Mouse (Mus musculus): Measurements from ENCODE around the gene Gm39653. TPM values are rescaled to one million over a fixed set of nuclear protein-coding genes. Genes with fewer than 3 reads are reported as not detected.
"Not testable (repeated sequence)": the region's sequence is repeated elsewhere in the genome, so short reads cannot be mapped to it uniquely, and the experiment has no call there.

Gm39653 gene
- polyA plus RNA-seq, 1 experiment, result not detected

DNA sequence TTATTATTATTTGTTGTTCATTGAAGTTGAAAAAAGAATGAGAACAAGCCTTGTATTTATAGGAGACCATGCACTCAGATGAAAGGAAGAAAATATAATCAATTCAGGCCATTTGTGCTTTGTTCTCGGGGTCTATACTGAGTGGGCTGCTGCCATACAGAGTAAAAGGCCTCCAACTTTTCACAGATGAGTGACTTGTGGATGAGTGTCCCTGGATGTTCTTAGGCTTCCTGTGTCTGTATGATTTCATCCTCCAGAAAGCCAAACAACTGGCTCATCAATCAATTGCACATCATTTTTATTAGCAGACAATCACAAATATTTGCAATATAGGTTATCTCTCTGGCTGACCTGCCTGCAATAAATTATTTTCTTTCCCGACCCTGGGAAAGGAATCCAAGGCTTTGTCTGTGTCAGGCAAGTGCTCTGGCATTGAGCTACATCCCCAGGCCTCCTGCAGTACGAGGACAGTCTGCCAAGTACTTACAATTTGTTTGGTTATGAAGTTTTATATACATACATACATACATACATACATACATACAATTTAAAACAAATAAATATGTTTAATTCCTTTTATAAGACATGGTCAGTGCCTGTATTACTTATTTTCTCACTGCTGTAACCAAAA is 11.8 kb upstream of the Gm39653 start:
- TF ChIP-seq CTCF (IDR thresholded peaks at IDR 0.05; ENCODE audit: insufficient read depth, low read depth, low read length) (no peak), POLR2A (IDR thresholded peaks at IDR 0.05; ENCODE audit: insufficient read depth, low read depth, low read length) (no peak)
- no peak overlapping the region for H3K4me3 ChIP-seq (ENCODE audit: insufficient read depth, low read depth, low read length)
- 82% methylated on average over 3 of the region's 3 CpGs for WGBS

DNA sequence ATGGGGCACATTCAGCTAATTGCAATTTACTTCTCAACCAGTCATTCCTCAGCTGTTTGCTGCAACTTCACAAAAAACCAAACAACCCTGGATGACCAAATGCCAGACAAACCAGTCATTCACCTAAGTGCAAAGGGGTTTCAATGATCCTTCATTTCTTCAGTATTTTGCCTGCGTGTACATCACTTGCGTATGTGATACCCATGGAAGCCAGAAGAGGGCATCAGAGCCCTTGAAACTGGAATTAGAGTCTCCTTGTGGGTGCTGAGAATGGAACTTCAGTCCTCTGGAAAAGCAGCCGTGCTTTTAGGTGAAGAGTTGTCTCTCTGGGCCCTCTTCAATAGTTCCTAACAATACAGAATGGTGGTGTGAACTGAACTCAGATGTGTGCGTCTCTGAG is 6.2 kb upstream of the Gm39653 start:
- H3K27ac ChIP-seq (ENCODE audit: insufficient read depth, low read depth, low read length), result no peak overlapping the region
- peaks cover 6% of the 10 kb centered on the region for H3K4me1 ChIP-seq (ENCODE audit: control insufficient read depth, insufficient read depth, low read length)
- TF ChIP-seq POLR2A (IDR thresholded peaks at IDR 0.05; ENCODE audit: insufficient read depth, low read depth, low read length) (no peak), CTCF (IDR thresholded peaks at IDR 0.05; ENCODE audit: insufficient read depth, low read depth, low read length) (no peak)
- 96% methylated on average over 4 of the region's 4 CpGs for WGBS
- no peak overlapping the region for H3K4me3 ChIP-seq (ENCODE audit: insufficient read depth, low read depth, low read length)

More for the DNA sequence above, 11.8 kb upstream of the Gm39653 start:
- Histone ChIP-seq H3K27ac (ENCODE audit: insufficient read depth, low read depth, low read length) (no peak overlapping the region), H3K4me1 (ENCODE audit: control insufficient read depth, insufficient read depth, low read length) (no peaks in the 10 kb centered on the region)

DNA sequence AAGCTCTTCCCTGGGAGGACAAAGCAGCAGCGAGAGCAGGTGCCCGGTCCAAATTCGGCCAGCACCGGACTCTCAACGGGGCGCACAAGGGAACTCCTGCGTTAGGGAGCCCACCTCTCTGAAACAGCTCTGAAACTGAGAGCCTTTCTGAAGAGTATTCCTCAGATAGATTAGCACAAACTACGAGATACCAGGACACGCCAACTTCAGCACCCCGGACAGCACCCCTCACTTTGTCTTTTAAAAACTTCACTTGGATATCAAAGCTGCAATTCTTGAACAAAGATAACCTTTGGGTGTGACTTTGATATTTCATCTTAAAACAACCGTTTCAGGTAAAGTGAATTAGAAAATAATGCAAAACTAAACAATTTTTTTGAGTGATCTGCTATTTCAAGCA is 1.2 kb upstream of the Gm39653 start:
- WGBS, result 3% methylated on average over 11 of the region's 11 CpGs
- Histone ChIP-seq H3K4me3 (ENCODE audit: insufficient read depth, low read depth, low read length) (no peak overlapping the region), H3K4me1 (ENCODE audit: control insufficient read depth, insufficient read depth, low read length) (peaks cover 6% of the 10 kb centered on the region), H3K27ac (ENCODE audit: insufficient read depth, low read depth, low read length) (no peak overlapping the region)
- no peak for TF ChIP-seq CTCF (IDR thresholded peaks at IDR 0.05; ENCODE audit: insufficient read depth, low read depth, low read length)
- no peak for TF ChIP-seq POLR2A (IDR thresholded peaks at IDR 0.05; ENCODE audit: insufficient read depth, low read depth, low read length)

DNA sequence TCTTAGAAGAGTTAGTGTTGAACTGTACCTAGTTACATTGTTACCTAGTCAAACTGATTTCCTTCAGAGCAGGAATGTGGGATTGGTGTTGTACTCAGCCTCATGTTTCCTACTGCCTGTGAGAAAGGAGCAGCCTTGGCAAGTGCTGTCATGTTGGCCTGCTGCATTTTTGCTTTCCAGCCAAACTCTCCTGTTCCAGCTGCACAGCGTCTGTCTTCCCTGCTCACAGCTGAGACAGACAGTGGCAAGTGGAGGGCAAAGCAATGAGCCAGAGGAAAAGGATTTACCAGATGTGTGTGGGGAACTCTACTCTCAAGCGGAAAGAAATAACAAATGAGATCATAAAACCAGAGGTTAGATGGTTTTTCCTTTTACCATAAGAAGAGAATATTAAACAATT is 12.4 kb downstream of the Gm39653 start:
- Histone ChIP-seq H3K4me3 (ENCODE audit: insufficient read depth, low read depth, low read length) (no peak overlapping the region), H3K4me1 (ENCODE audit: control insufficient read depth, insufficient read depth, low read length) (no peaks in the 10 kb centered on the region), H3K27ac (ENCODE audit: insufficient read depth, low read depth, low read length) (no peak overlapping the region)
- WGBS, result 55% methylated on average over 2 of the region's 2 CpGs
- no peak for TF ChIP-seq POLR2A (IDR thresholded peaks at IDR 0.05; ENCODE audit: insufficient read depth, low read depth, low read length)
- TF ChIP-seq CTCF (IDR thresholded peaks at IDR 0.05; ENCODE audit: insufficient read depth, low read depth, low read length), result no peak

DNA sequence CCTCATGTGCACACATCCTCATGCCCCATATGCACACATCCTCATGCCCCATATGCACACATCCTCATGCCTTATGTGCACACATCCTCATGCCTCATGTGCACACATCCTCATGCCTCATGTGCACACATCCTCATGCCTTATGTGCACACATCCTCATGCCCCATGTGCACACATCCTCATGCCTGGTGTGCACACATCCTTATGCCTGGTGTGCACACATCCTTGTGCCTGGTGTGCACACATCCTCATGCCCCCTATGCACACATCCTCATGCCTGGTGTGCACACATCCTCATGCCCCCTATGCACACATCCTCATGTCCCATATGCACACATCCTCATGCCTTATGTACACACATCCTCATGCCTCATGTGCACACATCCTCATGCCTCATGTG is 14.6 kb downstream of the Gm39653 start:
- H3K27ac ChIP-seq (ENCODE audit: insufficient read depth, low read depth, low read length); H3K4me1 ChIP-seq (ENCODE audit: control insufficient read depth, insufficient read depth, low read length); H3K4me3 ChIP-seq (ENCODE audit: insufficient read depth, low read depth, low read length): not testable (repeated sequence)

DNA sequence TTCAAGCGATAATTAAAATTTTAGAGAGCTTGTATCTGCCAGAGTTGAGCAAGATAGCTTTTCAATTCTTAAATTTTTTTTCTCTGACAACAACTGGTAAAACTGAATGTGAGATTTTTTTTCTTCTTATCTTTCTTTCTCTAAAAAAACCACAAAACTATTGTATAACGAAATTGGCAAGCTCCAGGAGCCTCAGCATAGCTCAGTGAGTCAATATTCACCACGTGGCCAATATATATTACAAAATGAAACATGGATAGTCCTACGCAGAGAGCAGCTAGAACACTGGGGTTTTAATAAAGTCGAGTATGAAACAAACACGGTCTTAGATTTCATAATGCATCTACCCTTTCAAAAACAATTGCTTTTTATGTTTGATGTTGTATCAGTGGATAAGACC is 24.2 kb downstream of the Gm39653 start:
- Histone ChIP-seq H3K27ac (ENCODE audit: insufficient read depth, low read depth, low read length) (no peak overlapping the region), H3K4me3 (ENCODE audit: insufficient read depth, low read depth, low read length) (no peak overlapping the region), H3K4me1 (ENCODE audit: control insufficient read depth, insufficient read depth, low read length) (no peaks in the 10 kb centered on the region)
- TF ChIP-seq CTCF (IDR thresholded peaks at IDR 0.05; ENCODE audit: insufficient read depth, low read depth, low read length) (no peak), POLR2A (IDR thresholded peaks at IDR 0.05; ENCODE audit: insufficient read depth, low read depth, low read length) (no peak)
- 77% methylated on average over 6 of the region's 6 CpGs for WGBS

DNA sequence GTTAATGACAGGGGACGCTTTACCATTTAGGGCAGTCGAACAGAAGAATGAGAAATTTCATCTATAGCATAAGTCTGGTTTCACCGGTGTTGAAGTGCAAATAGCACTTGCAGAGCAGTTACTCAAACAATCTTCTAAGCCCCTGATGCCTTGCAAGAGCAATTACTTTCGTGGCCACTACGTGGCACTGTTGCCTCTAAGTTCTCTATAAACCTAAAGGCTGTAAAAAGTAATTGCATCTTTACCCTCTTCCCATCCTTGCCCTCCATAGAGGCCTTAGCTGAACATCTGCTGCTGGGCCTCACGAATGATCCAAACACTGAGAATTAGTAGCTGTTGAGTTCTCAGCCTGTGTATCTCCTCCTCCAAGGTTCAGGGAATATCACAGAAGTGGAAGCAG is 42.2 kb downstream of the Gm39653 start:
- no peak overlapping the region for H3K4me3 ChIP-seq (ENCODE audit: insufficient read depth, low read depth, low read length)
- H3K4me1 ChIP-seq (ENCODE audit: control insufficient read depth, insufficient read depth, low read length), result no peaks in the 10 kb centered on the region
- WGBS, result 9% methylated on average over 6 of the region's 6 CpGs
- TF ChIP-seq CTCF (IDR thresholded peaks at IDR 0.05; ENCODE audit: insufficient read depth, low read depth, low read length) (no peak), POLR2A (IDR thresholded peaks at IDR 0.05; ENCODE audit: insufficient read depth, low read depth, low read length) (no peak)
- no peak overlapping the region for H3K27ac ChIP-seq (ENCODE audit: insufficient read depth, low read depth, low read length)

DNA sequence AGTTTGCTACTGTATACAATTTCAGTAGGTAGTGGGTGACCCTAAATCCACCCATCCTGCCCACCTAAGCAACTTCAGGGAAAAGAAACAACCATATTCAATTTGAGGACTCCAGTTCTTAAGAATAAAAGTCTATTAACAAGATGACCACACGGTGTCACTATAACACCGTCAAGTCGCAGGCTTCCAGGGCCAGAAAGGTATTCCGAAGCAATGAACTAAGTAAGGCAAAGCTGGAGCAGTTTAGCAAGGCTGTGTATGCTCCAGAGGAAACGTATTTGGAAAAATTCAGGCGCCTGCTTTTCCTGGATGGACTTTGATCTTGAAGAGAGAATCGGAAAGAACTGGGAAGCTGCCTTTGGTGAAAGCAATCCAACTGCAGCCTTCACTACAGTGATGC is 43.8 kb downstream of the Gm39653 start:
- Histone ChIP-seq H3K4me3 (ENCODE audit: insufficient read depth, low read depth, low read length) (no peak overlapping the region), H3K27ac (ENCODE audit: insufficient read depth, low read depth, low read length) (no peak overlapping the region), H3K4me1 (ENCODE audit: control insufficient read depth, insufficient read depth, low read length) (no peaks in the 10 kb centered on the region)
- under 1% methylated on average over 7 of the region's 7 CpGs for WGBS
- TF ChIP-seq CTCF (IDR thresholded peaks at IDR 0.05; ENCODE audit: insufficient read depth, low read depth, low read length), result no peak
- no peak for TF ChIP-seq POLR2A (IDR thresholded peaks at IDR 0.05; ENCODE audit: insufficient read depth, low read depth, low read length)

DNA sequence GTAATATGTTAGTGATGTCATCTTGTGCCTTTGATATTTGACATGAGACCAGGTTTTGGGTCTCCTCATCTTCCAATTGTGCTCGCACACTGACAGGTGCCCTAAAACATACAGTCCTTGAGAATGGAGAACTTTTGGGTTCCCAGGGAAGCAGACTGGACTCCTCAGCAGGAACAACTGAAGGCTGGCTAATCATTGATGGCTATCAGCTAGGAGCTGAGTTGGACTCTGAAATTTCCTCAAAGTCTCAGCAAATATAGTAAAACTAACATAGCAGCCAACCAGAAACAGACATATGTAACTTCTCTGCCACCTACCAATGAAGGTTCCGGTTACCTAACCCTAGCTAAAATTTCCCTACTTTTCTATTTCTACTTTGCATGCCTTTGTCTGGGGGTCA is 50.3 kb downstream of the Gm39653 start:
- WGBS, result 99% methylated on average over 2 of the region's 2 CpGs
- H3K27ac ChIP-seq (ENCODE audit: insufficient read depth, low read depth, low read length), result no peak overlapping the region
- no peak for TF ChIP-seq CTCF (IDR thresholded peaks at IDR 0.05; ENCODE audit: insufficient read depth, low read depth, low read length)
- no peak for TF ChIP-seq POLR2A (IDR thresholded peaks at IDR 0.05; ENCODE audit: insufficient read depth, low read depth, low read length)
- 0 out of 2 replicates have a peak, but pooled peaks cover 2% of the 10 kb centered on the region for H3K4me1 ChIP-seq (ENCODE audit: control insufficient read depth, insufficient read depth, low read length)
- H3K4me3 ChIP-seq (ENCODE audit: insufficient read depth, low read depth, low read length), result no peak overlapping the region

Measured in olfactory bulb, adult 2 months (tissue).